Mouse (Mus musculus) brain, embryonic 14.5 days (tissue): ENCODE measurements around the gene Pdcd2l. TPM values are rescaled to one million over a fixed set of nuclear protein-coding genes. Genes with fewer than 3 reads are reported as not detected.
A peak's percentile ranks its signal among the peaks of the same experiment; 100 is the strongest.

Source experiments
- DNase-seq: peaks from one replicate; pipeline ENCODE4 v3.0.0-alpha.2; 2011; ENCODE audit warnings: low read depth
- CTCF ChIP-seq: fragments of 200-500 bp; IDR thresholded peaks from 2 replicates; pipeline ENCODE4 v1.5.1; 2012; ENCODE audit warnings: inconsistent platforms, mild to moderate bottlenecking, moderate library complexity, borderline replicate concordance; ENCODE audit not compliant: insufficient read depth, insufficient read length; ENCODE audit errors: extremely low read depth
- POLR2A ChIP-seq: fragments of 200-500 bp; IDR thresholded peaks from 2 replicates; pipeline ENCODE4 v1.6.1; 2012; ENCODE audit warnings: mild to moderate bottlenecking, inconsistent platforms, borderline replicate concordance; ENCODE audit not compliant: poor library complexity, insufficient read depth, insufficient read length, severe bottlenecking; ENCODE audit errors: extremely low read depth
- polyA plus RNA-seq: library from polyadenylated mRNA; depleted of rRNA; stranded (reverse); fragments of >200 nt; gene quantifications from 2 replicates; pipeline ENCODE4 v1.2.3, GENCODE M21; 2012; rRNA removed

Pdcd2l gene
- 48.7 and 66.3 TPM in 2 replicates for polyA plus RNA-seq

- DNase-seq, result peak; percentile 97
- TF ChIP-seq CTCF (no peak), POLR2A (peak; percentile 45; the same call in 1 of the 2 replicates)
Measured at GRCm38 (mm10) chr7:34196132-34197128, at the start of gene Pdcd2l. Gene Pdcd2l, minus strand, starts transcription at chr7:34196661.

- TF ChIP-seq POLR2A (no peak), CTCF (no peak)
- DNase-seq, result no peak
Measured at GRCm38 (mm10) chr7:34242176-34242575, 45.7 kb upstream of the Pdcd2l start.

GRCm38 (mm10) chr7:34238086-34238485 is 41.6 kb upstream of the Pdcd2l start:
- no peak for DNase-seq
- TF ChIP-seq POLR2A (no peak), CTCF (no peak)

GRCm38 (mm10) chr7:34235602-34236001 is 39.1 kb upstream of the Pdcd2l start:
- DNase-seq, result no peak
- no peak for TF ChIP-seq CTCF
- no peak for TF ChIP-seq POLR2A

- peak; percentile 30 for DNase-seq
- TF ChIP-seq CTCF, result no peak
- no peak for TF ChIP-seq POLR2A
Measured at GRCm38 (mm10) chr7:34234610-34235561, 38.4 kb upstream of the Pdcd2l start.

GRCm38 (mm10) chr7:34233909-34234609 is 37.6 kb upstream of the Pdcd2l start:
- peak; percentile 100 for DNase-seq
- TF ChIP-seq POLR2A (peak; percentile 44; the same call in 1 of the 2 replicates), CTCF (no peak)

GRCm38 (mm10) chr7:34232785-34233725 is 36.6 kb upstream of the Pdcd2l start:
- DNase-seq, result no peak
- TF ChIP-seq POLR2A, result no peak
- TF ChIP-seq CTCF, result no peak

GRCm38 (mm10) chr7:34230116-34230515 is 33.7 kb upstream of the Pdcd2l start, which contains the start of gene Gpi1:
Gene Gpi1, minus strand, starts transcription at chr7:34230336.
- peak; percentile 94 for DNase-seq
- peak; percentile 31; the same call in 1 of the 2 replicates for TF ChIP-seq CTCF
- TF ChIP-seq POLR2A, result peak; percentile 56

- DNase-seq, result peak; percentile 74
- no peak for TF ChIP-seq CTCF
- TF ChIP-seq POLR2A, result no peak
Measured at GRCm38 (mm10) chr7:34229691-34230111, 33.2 kb upstream of the Pdcd2l start.

GRCm38 (mm10) chr7:34229153-34229552 is 32.7 kb upstream of the Pdcd2l start:
- DNase-seq, result no peak
- TF ChIP-seq POLR2A (no peak), CTCF (no peak)

GRCm38 (mm10) chr7:34228641-34229040 is 32.2 kb upstream of the Pdcd2l start:
- peak; percentile 29 for DNase-seq
- TF ChIP-seq POLR2A, result no peak
- TF ChIP-seq CTCF, result no peak
